Mouse (Mus musculus) regulatory T cell (primary cell): ENCODE data around the gene Prpsap2.

Experiments
- in situ Hi-C: fragments of 300-600 bp; cut with MboI, MseI; formaldehyde crosslinking; loops from one replicate; pipeline ENCODE4 v1.15.1; 2025; ENCODE audit warnings: high pct_unique_total_duplicates

Gene Prpsap2

GRCm38 (mm10) chr11:61715130-61715529 is 46.8 kb downstream of the Prpsap2 start:
- in situ Hi-C loops = loop anchor here (5.0 kb wide), 2 partner anchors 88 to 303 kb away; no protein-coding TSS in a partner anchor

GRCm38 (mm10) chr11:61714346-61715117 is 47.4 kb downstream of the Prpsap2 start:
- in situ Hi-C loops = loop anchor here (5.0 kb wide), 2 partner anchors 87 to 302 kb away; no protein-coding TSS in a partner anchor

- in situ Hi-C loops = no loop called here
These were observed 48.6 kb downstream of the Prpsap2 start for GRCm38 (mm10) chr11:61713157-61713855.

GRCm38 (mm10) chr11:61708928-61709327 is 53.0 kb downstream of the Prpsap2 start:
- in situ Hi-C loops = no loop called here

- in situ Hi-C loops = no loop called here
These were observed 55.7 kb downstream of the Prpsap2 start for GRCm38 (mm10) chr11:61706232-61706631.

GRCm38 (mm10) chr11:61705581-61705980 is 56.3 kb downstream of the Prpsap2 start:
- in situ Hi-C loops = no loop called here

GRCm38 (mm10) chr11:61702494-61702893 is 59.4 kb downstream of the Prpsap2 start:
- in situ Hi-C loops = no loop called here

- in situ Hi-C loops = no loop called here
These were observed 60.2 kb downstream of the Prpsap2 start for GRCm38 (mm10) chr11:61701696-61702095.

GRCm38 (mm10) chr11:61699933-61700332 is 62.0 kb downstream of the Prpsap2 start:
- in situ Hi-C loops = no loop called here

- in situ Hi-C loops = no loop called here
These were observed 62.4 kb downstream of the Prpsap2 start for GRCm38 (mm10) chr11:61699460-61699859.

- in situ Hi-C loops = no loop called here
These were observed 63.0 kb downstream of the Prpsap2 start for GRCm38 (mm10) chr11:61698852-61699251.

GRCm38 (mm10) chr11:61692996-61693395 is 68.9 kb downstream of the Prpsap2 start:
- in situ Hi-C loops = no loop called here

- in situ Hi-C loops = no loop called here
These were observed 74.3 kb downstream of the Prpsap2 start for GRCm38 (mm10) chr11:61687595-61687994.

GRCm38 (mm10) chr11:61686906-61687453 is 74.9 kb downstream of the Prpsap2 start:
- in situ Hi-C loops = no loop called here

- in situ Hi-C loops = no loop called here
These were observed 75.7 kb downstream of the Prpsap2 start for GRCm38 (mm10) chr11:61686141-61686540.

GRCm38 (mm10) chr11:61685119-61685725 is 76.7 kb downstream of the Prpsap2 start:
- in situ Hi-C loops = no loop called here

- in situ Hi-C loops = no loop called here
These were observed 77.8 kb downstream of the Prpsap2 start, which contains the start of gene Fam83g for GRCm38 (mm10) chr11:61683907-61684731. TSS of gene Fam83g (plus strand) at chr11:61684091.
